Mouse (Mus musculus) myocyte (in vitro differentiated cells): Measurements from ENCODE around the gene Bmp2k. TPM values are rescaled to one million over a fixed set of nuclear protein-coding genes. Genes with fewer than 3 reads are reported as not detected.

Experiments used
- H3K27me3 ChIP-seq: one replicate; pipeline ENCODE4 v1.6.1; 2011; ENCODE audit not compliant: control insufficient read depth, insufficient read depth, insufficient read length
- H3K36me3 ChIP-seq: one replicate; pipeline ENCODE4 v1.6.1; 2011; ENCODE audit not compliant: control insufficient read depth, insufficient read depth
- H3K4me2 ChIP-seq: one replicate; pipeline ENCODE4 v1.6.1; 2011; ENCODE audit warnings: low read depth, control low read depth
- H3K4me3 ChIP-seq: one replicate; pipeline ENCODE4 v1.5.1; 2011; ENCODE audit warnings: mild to moderate bottlenecking, control low read depth, moderate library complexity
- H3K79me2 ChIP-seq: one replicate; pipeline ENCODE4 v1.6.1; 2011; ENCODE audit not compliant: control insufficient read depth, insufficient read depth
- H3ac ChIP-seq: one replicate; pipeline ENCODE4 v1.6.1; 2011; ENCODE audit not compliant: control insufficient read depth, insufficient read length
- CEBPB ChIP-seq: IDR thresholded peaks from 2 replicates; pipeline ENCODE4 v1.6.1; 2011; ENCODE audit warnings: mild to moderate bottlenecking, moderate library complexity; ENCODE audit not compliant: poor library complexity, insufficient read depth, severe bottlenecking
- E2F4 ChIP-seq: IDR thresholded peaks from one replicate; pipeline ENCODE4 v1.6.1; 2011; ENCODE audit warnings: mild to moderate bottlenecking, control low read depth, moderate library complexity; ENCODE audit not compliant: insufficient read depth
- MAX ChIP-seq: IDR thresholded peaks from one replicate; pipeline ENCODE4 v1.6.1; 2011; ENCODE audit warnings: low read depth, mild to moderate bottlenecking, control low read depth
- MYOD1 ChIP-seq, 3 experiments: IDR thresholded peaks; one replicate each; pipeline ENCODE4 v1.6.1; 2011; ENCODE audit warnings: control low read depth in 2 of 3, low read depth in 2 of 3, mild to moderate bottlenecking in 2 of 3, moderate library complexity in 1 of 3; ENCODE audit not compliant: insufficient read length in 2 of 3, control insufficient read depth in 1 of 3
- MYOG ChIP-seq, 3 experiments: IDR thresholded peaks; one replicate each; pipeline ENCODE4 v1.6.1; 2011; ENCODE audit warnings: control low read depth in 2 of 3, low read depth in 2 of 3, mild to moderate bottlenecking in 2 of 3; ENCODE audit not compliant: insufficient read length in 2 of 3, control insufficient read depth in 1 of 3, insufficient read depth in 1 of 3
- POLR2A ChIP-seq: IDR thresholded peaks from one replicate; pipeline ENCODE4 v1.6.1; 2011; ENCODE audit warnings: low read depth, mild to moderate bottlenecking, control low read depth, moderate library complexity; ENCODE audit not compliant: insufficient read length
- POLR2AphosphoS2 ChIP-seq: IDR thresholded peaks from one replicate; pipeline ENCODE4 v1.6.1; 2011; ENCODE audit warnings: low read depth, control low read depth; ENCODE audit not compliant: insufficient read length
- REST ChIP-seq: IDR thresholded peaks from one replicate; pipeline ENCODE4 v1.6.1; 2011; ENCODE audit warnings: mild to moderate bottlenecking, control low read depth, moderate library complexity; ENCODE audit not compliant: insufficient read depth, insufficient read length
- SRF ChIP-seq: IDR thresholded peaks from one replicate; pipeline ENCODE4 v1.6.1; 2011; ENCODE audit warnings: low read depth; ENCODE audit not compliant: control insufficient read depth, insufficient read length
- TCF12 ChIP-seq: IDR thresholded peaks from one replicate; pipeline ENCODE4 v1.6.1; 2011; ENCODE audit warnings: mild to moderate bottlenecking, control low read depth; ENCODE audit not compliant: poor library complexity, insufficient read depth, severe bottlenecking
- TCF3 ChIP-seq: IDR thresholded peaks from one replicate; pipeline ENCODE4 v1.6.1; 2011; ENCODE audit warnings: low read depth, control low read depth; ENCODE audit not compliant: insufficient read length
- USF1 ChIP-seq: IDR thresholded peaks from one replicate; pipeline ENCODE4 v1.6.1; 2011; ENCODE audit warnings: low read depth, mild to moderate bottlenecking, control low read depth, moderate library complexity
- polyA plus RNA-seq: library from polyadenylated mRNA; unstranded; fragments of >200 nt; fragmentation: generic; extraction: Trizol; gene quantifications from one replicate; pipeline ENCODE4 v1.2.1, GENCODE M21; 2012; ENCODE audit warnings: missing spikeins

The Bmp2k gene
- polyA plus RNA-seq, 1 experiment, result 5.2 TPM

DNA sequence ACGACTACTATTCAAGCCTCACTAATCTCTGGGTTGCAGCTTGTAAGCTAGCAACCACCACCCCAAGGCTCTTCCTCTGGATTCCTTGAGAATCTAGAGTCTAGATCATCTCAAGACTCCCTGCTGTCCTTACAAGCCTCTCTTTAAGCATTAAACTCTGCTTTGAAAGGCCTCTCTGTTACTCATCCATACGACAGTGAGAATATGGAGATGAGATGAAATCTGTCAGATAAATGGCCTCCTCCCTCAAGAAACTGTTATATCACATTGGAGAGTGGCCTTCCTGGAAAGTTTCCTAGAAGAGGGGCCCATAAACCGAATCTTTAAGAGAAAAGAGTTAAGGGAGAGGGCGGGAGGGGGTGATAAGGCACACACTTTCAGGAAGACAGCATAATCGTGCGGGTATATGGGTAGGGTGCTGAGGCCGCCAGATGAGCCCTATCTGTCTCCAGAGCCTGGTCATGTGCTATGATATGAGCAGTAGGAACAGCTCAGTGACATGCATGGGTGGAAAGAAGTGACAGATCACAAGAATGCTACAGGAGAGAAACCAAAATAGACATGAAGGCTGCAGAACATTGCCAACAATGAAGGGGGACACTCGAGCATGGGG, 45.9 kb upstream of the Bmp2k start:
- H3K4me2 ChIP-seq, result no peak overlapping the region
- no peaks in the 10 kb centered on the region for H3K79me2 ChIP-seq
- no peak for TF ChIP-seq MYOD1 (IDR thresholded peaks at IDR 0.05; ENCODE audit: control insufficient read depth in 1 of 3, insufficient read length in 2 of 3, low read depth in 2 of 3)
- TF ChIP-seq MYOG (IDR thresholded peaks at IDR 0.05; ENCODE audit: control insufficient read depth in 1 of 3, insufficient read depth in 1 of 3, insufficient read length in 2 of 3, low read depth in 2 of 3), result no peak
- no peak for TF ChIP-seq REST
- no peak for TF ChIP-seq POLR2AphosphoS2
- no peak for TF ChIP-seq SRF
- TF ChIP-seq CEBPB, result no peak
- no peak for TF ChIP-seq POLR2A
- no peak for TF ChIP-seq TCF12
- TF ChIP-seq TCF3, result no peak
- no peak for TF ChIP-seq E2F4
- no peak for TF ChIP-seq MAX
- no peak for TF ChIP-seq USF1
- H3K36me3 ChIP-seq, result no peaks in the 10 kb centered on the region
- H3K4me3 ChIP-seq, result no peak overlapping the region
- no peak overlapping the region for H3ac ChIP-seq
- H3K27me3 ChIP-seq, result no peaks in the 10 kb centered on the region

DNA sequence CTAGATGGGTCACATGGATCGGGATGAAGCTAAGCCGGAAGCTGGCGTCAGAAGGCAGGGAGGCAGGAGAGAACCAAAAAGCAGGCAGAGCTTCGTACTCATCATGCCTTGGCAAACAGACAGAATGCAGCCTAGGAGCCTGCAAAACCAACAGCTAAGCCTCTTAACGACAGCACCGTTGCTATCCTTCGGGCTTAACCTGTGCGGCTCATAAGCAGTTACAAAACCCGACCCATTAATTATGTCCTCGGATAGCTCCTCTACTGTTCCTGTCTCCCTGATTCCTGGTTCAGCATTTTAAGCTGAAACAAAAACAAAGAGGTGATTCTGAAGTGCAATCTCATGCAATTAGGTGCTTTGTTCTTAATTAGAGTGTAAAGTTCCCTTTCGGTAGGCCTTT, 43.4 kb upstream of the Bmp2k start:
- no peak overlapping the region for H3K4me2 ChIP-seq
- H3ac ChIP-seq, result no peak overlapping the region
- no peaks in the 10 kb centered on the region for H3K36me3 ChIP-seq
- H3K79me2 ChIP-seq, result no peaks in the 10 kb centered on the region
- H3K4me3 ChIP-seq, result no peak overlapping the region
- H3K27me3 ChIP-seq, result no peaks in the 10 kb centered on the region
- no peak for TF ChIP-seq TCF12
- no peak for TF ChIP-seq MYOD1 (IDR thresholded peaks at IDR 0.05; ENCODE audit: control insufficient read depth in 1 of 3, insufficient read length in 2 of 3, low read depth in 2 of 3)
- TF ChIP-seq TCF3, result no peak
- TF ChIP-seq POLR2A, result no peak
- no peak for TF ChIP-seq MYOG (IDR thresholded peaks at IDR 0.05; ENCODE audit: control insufficient read depth in 1 of 3, insufficient read depth in 1 of 3, insufficient read length in 2 of 3, low read depth in 2 of 3)
- no peak for TF ChIP-seq SRF
- no peak for TF ChIP-seq MAX
- no peak for TF ChIP-seq CEBPB
- TF ChIP-seq E2F4, result no peak
- no peak for TF ChIP-seq USF1
- TF ChIP-seq REST, result no peak
- no peak for TF ChIP-seq POLR2AphosphoS2

DNA sequence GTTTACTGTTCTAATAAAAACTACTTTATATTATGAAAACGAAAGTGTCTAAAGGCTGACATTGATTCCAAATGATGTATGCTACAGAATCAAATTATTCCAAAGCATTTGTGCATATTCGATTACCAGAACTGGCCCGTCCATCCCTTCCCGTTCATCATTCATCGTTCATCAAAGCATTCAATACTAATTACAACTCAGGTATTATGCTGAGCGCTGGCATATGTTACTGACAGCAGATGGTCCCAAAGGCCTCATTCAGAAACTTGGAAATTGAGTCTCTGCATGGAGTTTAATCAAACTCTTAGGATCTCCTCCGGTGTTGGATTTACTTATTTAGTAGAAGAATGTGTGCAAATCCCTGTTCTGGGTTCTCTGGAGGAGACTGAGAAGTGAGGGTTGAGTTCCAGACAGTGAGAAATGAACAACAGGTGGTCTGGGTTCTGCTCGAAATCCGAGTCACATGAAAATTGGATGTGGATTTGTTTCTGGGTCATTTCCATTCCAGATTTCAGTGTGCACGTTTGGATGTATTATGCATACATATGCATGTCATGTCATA, 42.9 kb upstream of the Bmp2k start:
- Histone ChIP-seq H3ac (no peak overlapping the region), H3K27me3 (no peaks in the 10 kb centered on the region), H3K4me3 (no peak overlapping the region), H3K4me2 (no peak overlapping the region), H3K36me3 (no peaks in the 10 kb centered on the region), H3K79me2 (no peaks in the 10 kb centered on the region)
- TF ChIP-seq POLR2AphosphoS2, result no peak
- TF ChIP-seq MYOD1 (IDR thresholded peaks at IDR 0.05; ENCODE audit: control insufficient read depth in 1 of 3, insufficient read length in 2 of 3, low read depth in 2 of 3), result peak in 1 of 3 experiments; percentile 28
- TF ChIP-seq USF1, result no peak
- TF ChIP-seq MYOG (IDR thresholded peaks at IDR 0.05; ENCODE audit: control insufficient read depth in 1 of 3, insufficient read depth in 1 of 3, insufficient read length in 2 of 3, low read depth in 2 of 3), result no peak

DNA sequence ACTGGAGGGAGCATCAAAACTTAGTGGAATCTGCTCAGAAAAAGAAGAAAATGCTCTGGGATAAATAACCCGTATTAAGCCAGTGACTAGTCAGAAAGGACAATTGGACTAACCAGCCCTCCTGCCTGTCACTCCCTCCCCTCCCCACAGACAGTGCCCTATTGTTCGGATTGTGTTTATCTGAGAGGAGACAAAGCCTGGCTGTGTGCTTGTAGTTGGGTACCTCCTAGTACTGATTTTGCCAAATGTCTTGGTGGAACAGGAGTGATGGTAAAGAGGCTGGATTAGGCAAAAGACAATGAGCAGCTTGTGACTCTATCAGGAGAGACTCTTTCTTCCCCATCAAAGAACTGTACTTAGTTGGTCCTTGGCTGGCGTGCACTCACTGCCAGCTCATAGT, 40.6 kb upstream of the Bmp2k start:
- no peaks in the 10 kb centered on the region for H3K79me2 ChIP-seq
- H3K36me3 ChIP-seq, result no peaks in the 10 kb centered on the region
- H3ac ChIP-seq, result no peak overlapping the region
- H3K27me3 ChIP-seq, result no peaks in the 10 kb centered on the region
- H3K4me2 ChIP-seq, result no peak overlapping the region
- no peak overlapping the region for H3K4me3 ChIP-seq
- TF ChIP-seq E2F4 (no peak), POLR2AphosphoS2 (no peak), USF1 (no peak), CEBPB (no peak), TCF12 (no peak), SRF (no peak), MYOG (IDR thresholded peaks at IDR 0.05; ENCODE audit: control insufficient read depth in 1 of 3, insufficient read depth in 1 of 3, insufficient read length in 2 of 3, low read depth in 2 of 3) (no peak), POLR2A (no peak)

DNA sequence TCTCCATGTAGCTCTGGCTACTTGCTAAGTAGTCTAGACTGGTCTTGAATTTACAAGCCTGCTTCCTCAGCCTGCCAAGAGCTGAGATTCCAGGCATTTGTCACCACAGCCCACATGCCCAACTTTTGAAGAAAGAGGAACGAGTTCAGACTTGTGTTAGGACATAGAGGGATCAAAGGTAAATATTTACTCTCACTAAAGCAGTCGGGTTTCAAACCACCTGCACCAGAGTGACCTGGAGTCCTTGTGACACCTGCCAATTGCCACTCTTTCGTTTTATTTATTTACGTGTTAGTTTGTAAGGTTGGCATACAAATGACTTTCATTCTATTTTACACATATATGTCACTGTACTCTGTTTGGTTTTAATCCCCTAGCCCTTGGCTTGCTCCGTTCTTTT, 36.4 kb upstream of the Bmp2k start:
- H3K36me3 ChIP-seq, result no peaks in the 10 kb centered on the region
- no peaks in the 10 kb centered on the region for H3K79me2 ChIP-seq
- no peak overlapping the region for H3K4me2 ChIP-seq
- H3K27me3 ChIP-seq, result no peaks in the 10 kb centered on the region
- TF ChIP-seq MYOG (IDR thresholded peaks at IDR 0.05; ENCODE audit: control insufficient read depth in 1 of 3, insufficient read depth in 1 of 3, insufficient read length in 2 of 3, low read depth in 2 of 3), result no peak
- no peak for TF ChIP-seq USF1
- no peak for TF ChIP-seq TCF3
- no peak for TF ChIP-seq REST
- no peak for TF ChIP-seq MAX
- no peak for TF ChIP-seq TCF12
- TF ChIP-seq SRF, result no peak
- H3K4me3 ChIP-seq, result no peak overlapping the region
- H3ac ChIP-seq, result no peak overlapping the region
